Mouse (Mus musculus): Measurements from ENCODE around the gene Mgat2. TPM values are rescaled to one million over a fixed set of nuclear protein-coding genes. Genes with fewer than 3 reads are reported as not detected.

The Mgat2 gene
- total RNA-seq, 2 experiments from 2014 or later, result 36.0 to 40.1 TPM

- intact Hi-C loops (cut with DNase I), result no loop called here
- DNase-seq, result no peak
Observed at GRCm38 (mm10) chr12:69210056-69210979, 26.4 kb downstream of the Mgat2 start.

GRCm38 (mm10) chr12:69211057-69211456 is 27.1 kb downstream of the Mgat2 start:
- DNase-seq, result peak; percentile 17
- intact Hi-C loops (cut with DNase I), result no loop called here

- DNase-seq, result no peak
- intact Hi-C loops (cut with DNase I), result no loop called here
Observed at GRCm38 (mm10) chr12:69213186-69213777, 29.3 kb downstream of the Mgat2 start.

- no peak for DNase-seq
- intact Hi-C loops (cut with DNase I), result no loop called here
Observed at GRCm38 (mm10) chr12:69214393-69214792, 30.4 kb downstream of the Mgat2 start.

- DNase-seq, result no peak
- intact Hi-C loops (cut with DNase I), result no loop called here
Observed at GRCm38 (mm10) chr12:69215000-69215785, 31.2 kb downstream of the Mgat2 start.

GRCm38 (mm10) chr12:69216587-69216986 is 32.6 kb downstream of the Mgat2 start:
- DNase-seq, result no peak
- intact Hi-C loops (cut with DNase I), result no loop called here

DNA sequence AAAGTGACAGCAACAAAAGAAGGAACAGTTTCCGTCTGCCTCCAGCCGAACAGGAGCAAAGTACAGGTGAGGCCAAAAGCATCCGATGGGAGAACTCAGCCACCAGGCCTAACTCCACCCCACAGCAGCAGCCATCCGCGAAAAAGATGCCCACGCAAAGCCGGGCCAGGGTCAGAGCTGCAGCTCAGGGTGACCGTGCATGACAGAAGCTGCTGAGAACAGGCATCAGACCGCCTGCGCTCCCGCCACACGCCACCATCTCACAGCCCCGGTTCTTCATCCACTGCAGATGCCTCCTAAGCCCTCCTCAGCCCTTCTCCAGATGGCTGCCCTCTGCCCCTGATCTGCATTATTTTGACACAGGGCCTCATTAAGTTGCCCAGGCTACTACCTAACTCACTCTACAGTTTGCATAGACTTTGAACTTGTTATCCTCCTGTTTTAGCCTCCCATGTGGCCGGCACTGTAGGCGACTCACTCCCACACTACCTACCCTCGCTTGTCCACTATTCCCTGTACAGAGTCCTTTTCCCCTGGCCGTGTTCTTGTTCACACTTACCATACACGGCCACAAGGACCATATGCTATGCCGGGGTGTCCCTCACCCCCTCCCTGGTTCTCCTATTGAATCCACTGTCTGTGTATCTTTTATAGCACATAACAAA is 36.8 kb downstream of the Mgat2 start:
- intact Hi-C loops (cut with DNase I), result no loop called here
- DNase-seq, result no peak

GRCm38 (mm10) chr12:69227776-69228466 is 44.0 kb downstream of the Mgat2 start, which contains the start of gene Pole2:
Pole2 (minus strand) TSS chr12:69228195.
- intact Hi-C loops (cut with DNase I), result no loop called here
- peak; percentile 89 for DNase-seq

GRCm38 (mm10) chr12:69229251-69229650 is 45.3 kb downstream of the Mgat2 start:
- DNase-seq, result no peak
- intact Hi-C loops (cut with DNase I), result no loop called here

DNA sequence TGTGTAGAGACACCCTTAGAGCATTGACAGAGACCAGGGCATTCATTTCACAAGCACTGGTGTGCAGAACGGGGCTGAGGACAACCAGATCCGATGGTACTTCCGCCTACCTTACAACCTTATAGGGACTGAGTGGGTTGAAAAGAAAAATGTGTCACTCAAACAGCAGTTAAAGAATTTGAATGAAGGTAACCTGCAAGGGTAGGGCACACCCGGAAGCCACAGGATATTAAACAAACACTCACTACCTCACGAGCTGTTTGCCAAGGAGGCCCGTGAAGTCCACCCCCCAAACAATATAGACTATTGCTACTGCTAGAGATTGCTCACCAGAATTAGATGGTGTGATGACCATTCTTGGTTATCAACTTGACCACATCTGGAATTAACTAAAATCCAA is 51.8 kb downstream of the Mgat2 start:
- intact Hi-C loops (cut with DNase I), result no loop called here

More for the DNA sequence above, 51.8 kb downstream of the Mgat2 start:
- no peak for DNase-seq

Small RNA genes lying within 50 kb of the gene (microRNA-seq; reads per million reads assigned to microRNA genes)
- gene Gm47287, result not detected
- not detected for gene Gm47295

Other genes starting within 250 kb of the Mgat2 start
- 1,000 to 10,000 TPM; 1,367 to 1,400 TPM for gene Rps29, start 25.0 kb upstream of the Mgat2 start, total RNA-seq (2021)
- gene Lrr1, start 15.3 kb upstream of the Mgat2 start, total RNA-seq (2021), result 1 to 10 TPM; 1.5 to 2.9 TPM
- 100 to 1,000 TPM; 230 to 246 TPM for gene Rpl36al, start 74 bp upstream of the Mgat2 start, total RNA-seq (2021)
- 1 to 10 TPM; 6.1 to 7.4 TPM for gene Gm49383, start 12.9 kb downstream of the Mgat2 start, total RNA-seq (2021)
- gene Dnaaf2, start 14.3 kb downstream of the Mgat2 start, total RNA-seq (2021), result 1 to 10 TPM; 2.5 to 2.6 TPM
- 1 to 10 TPM; 4.4 to 7.0 TPM for gene Gm49384, start 20.1 kb downstream of the Mgat2 start, total RNA-seq (2021)
- gene Pole2, start 44.0 kb downstream of the Mgat2 start, total RNA-seq (2021), result 1 to 10 TPM; 2.4 to 2.7 TPM
- 10 to 100 TPM; 13.1 to 16.1 TPM for gene Klhdc1, start 57.0 kb downstream of the Mgat2 start, total RNA-seq (2021)
- gene Klhdc2, start 112.5 kb downstream of the Mgat2 start, total RNA-seq (2021), result 100 to 1,000 TPM; 150 to 166 TPM
- gene Nemf, start 173.0 kb downstream of the Mgat2 start, total RNA-seq (2021), result 10 to 100 TPM; 50.9 to 51.1 TPM
- gene Arf6, start 188.0 kb downstream of the Mgat2 start, total RNA-seq (2021), result 10 to 100 TPM; 70.7 to 71.8 TPM
- 1 to 10 TPM in 1 of 2 experiments, not detected in 1; 1.4 TPM for gene Gm9887, start 188.3 kb downstream of the Mgat2 start, total RNA-seq (2021)

Data from left cerebral cortex, postnatal 4 days (tissue).